Mouse (Mus musculus) midbrain, postnatal 0 days (tissue): ENCODE measurements around the gene Mrm2. TPM values are rescaled to one million over a fixed set of nuclear protein-coding genes. Genes with fewer than 3 reads are reported as not detected.
A peak's percentile ranks its signal among the peaks of the same experiment; 100 is the strongest.
"Not testable (repeated sequence)": the region's sequence is repeated elsewhere in the genome, so short reads cannot be mapped to it uniquely, and the experiment has no call there.

Experiments used
- ATAC-seq: fragments of 200-750 bp; cut with Nextera tagmentation; 2 replicates; pipeline ENCODE4 v1.8.0; 2017; ENCODE audit warnings: moderate number of reproducible peaks, mild to moderate bottlenecking, moderate TSS enrichment, moderate library complexity; ENCODE audit not compliant: low FRiP score
- DNase-seq: peaks from one replicate; pipeline ENCODE4 v3.0.0-alpha.2; 2015; ENCODE audit warnings: low spot score
- H3K27ac ChIP-seq: fragments of 300-500 bp; sonication (generic); 2 replicates; pipeline ENCODE4 v1.5.1; 2014; ENCODE audit warnings: low read depth, mild to moderate bottlenecking, low read length, mixed read lengths
- H3K27me3 ChIP-seq: fragments of 300-500 bp; sonication (generic); 2 replicates; pipeline ENCODE4 v1.6.1; 2014; ENCODE audit warnings: low read length, control low read depth, mixed read lengths; ENCODE audit not compliant: insufficient read depth
- H3K36me3 ChIP-seq: fragments of 300-500 bp; sonication (generic); 2 replicates; pipeline ENCODE4 v1.6.1; 2014; ENCODE audit warnings: low read length, control low read depth, mixed read lengths; ENCODE audit not compliant: insufficient read depth
- H3K4me1 ChIP-seq: fragments of 300-500 bp; sonication (generic); 2 replicates; pipeline ENCODE4 v1.6.1; 2014; ENCODE audit warnings: mild to moderate bottlenecking, control low read depth, antibody characterized with exemption, low read length, mixed read lengths; ENCODE audit not compliant: insufficient read depth
- H3K4me2 ChIP-seq: fragments of 300-500 bp; sonication (generic); 2 replicates; pipeline ENCODE4 v1.6.1; 2014; ENCODE audit warnings: low read depth, mild to moderate bottlenecking, low read length, mixed read lengths; ENCODE audit not compliant: poor library complexity, severe bottlenecking
- H3K4me3 ChIP-seq: fragments of 300-500 bp; sonication (generic); 2 replicates; pipeline ENCODE4 v1.5.1; 2014; ENCODE audit warnings: low read depth, mild to moderate bottlenecking, low read length, moderate library complexity
- H3K9ac ChIP-seq: fragments of 300-500 bp; sonication (generic); replicated peaks from 2 replicates; pipeline ENCODE4 v1.6.1; 2014; ENCODE audit warnings: mild to moderate bottlenecking, low read length, moderate library complexity, mixed read lengths; ENCODE audit not compliant: poor library complexity, severe bottlenecking
- H3K9me3 ChIP-seq: fragments of 300-500 bp; sonication (generic); 2 replicates; pipeline ENCODE4 v1.6.1; 2016; ENCODE audit warnings: low read length, control low read depth
- CTCF ChIP-seq: IDR thresholded peaks from 2 replicates; pipeline ENCODE4 v1.5.1; 2016; ENCODE audit warnings: antibody characterized with exemption, mild to moderate bottlenecking
- WGBS: fragments of 180-500 bp; shearing (Covaris S2); extraction: QIAGEN DNeasy Blood & Tissue Kit; methylation state at CpG from one replicate; pipeline ENCODE4 v1.1.7; 2014; 5-methylcytosine and 5-hydroxymethylcytosine counted together
- polyA plus RNA-seq: library from polyadenylated mRNA; unstranded; fragments of >200 nt; fragmentation: Nextera tagmentation; extraction: Ambion mirVana; gene quantifications from 2 replicates; pipeline ENCODE4 v1.2.1, GENCODE M21; 2015
- total RNA-seq: library from RNA; depleted of rRNA; stranded (reverse); fragments of >200 nt; gene quantifications from 2 replicates; pipeline ENCODE4 v1.2.3, GENCODE M21; 2014

Mrm2 gene
- total and polyA plus RNA-seq, 2 experiments from 2014 or later, result 14.7 to 15.1 TPM

DNA sequence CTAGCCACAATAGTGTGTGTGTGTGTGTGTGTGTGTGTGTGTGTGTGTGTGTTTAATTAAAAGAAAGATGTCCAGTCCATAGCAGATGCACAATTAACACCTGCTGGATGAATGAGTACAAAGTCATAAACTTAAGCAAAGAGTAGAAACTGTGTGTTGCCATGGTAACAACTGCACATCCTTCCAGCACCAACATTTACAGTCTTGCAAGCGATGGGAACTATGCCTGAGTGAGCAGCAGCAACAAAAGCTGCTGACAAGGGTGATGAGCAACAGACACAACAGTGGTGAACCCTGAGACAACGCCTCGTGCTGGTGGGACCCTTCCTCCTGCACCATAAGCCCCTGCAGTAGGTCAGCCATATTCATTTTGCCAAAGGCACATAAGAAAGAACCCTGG is 42.5 kb upstream of the Mrm2 start:
- Histone ChIP-seq H3K36me3 (no peaks in the 10 kb centered on the region), H3K27ac (peak overlapping the region; percentile 51; the same call in 1 of the 2 replicates), H3K9ac (no peak overlapping the region), H3K4me2 (no peak overlapping the region), H3K4me3 (no peak overlapping the region), H3K9me3 (no peaks in the 10 kb centered on the region), H3K27me3 (no peaks in the 10 kb centered on the region), H3K4me1 (no peaks in the 10 kb centered on the region)
- WGBS, result 37% methylated on average over 3 of the region's 3 CpGs
- ATAC-seq (no peak), DNase-seq (peak; percentile 59)
- TF ChIP-seq CTCF, result no peak

- no peak for ATAC-seq
- Histone ChIP-seq H3K27me3 (no peaks in the 10 kb centered on the region), H3K4me1 (no peaks in the 10 kb centered on the region), H3K36me3 (no peaks in the 10 kb centered on the region), H3K27ac (no peak overlapping the region), H3K9me3 (no peaks in the 10 kb centered on the region), H3K4me3 (no peak overlapping the region), H3K9ac (no peak overlapping the region), H3K4me2 (no peak overlapping the region)
- DNase-seq, result no peak
- no peak for TF ChIP-seq CTCF
- 84% methylated on average over 2 of the region's 2 CpGs for WGBS
These were observed 42.0 kb upstream of the Mrm2 start for GRCm38 (mm10) chr5:140373711-140374110.

DNA sequence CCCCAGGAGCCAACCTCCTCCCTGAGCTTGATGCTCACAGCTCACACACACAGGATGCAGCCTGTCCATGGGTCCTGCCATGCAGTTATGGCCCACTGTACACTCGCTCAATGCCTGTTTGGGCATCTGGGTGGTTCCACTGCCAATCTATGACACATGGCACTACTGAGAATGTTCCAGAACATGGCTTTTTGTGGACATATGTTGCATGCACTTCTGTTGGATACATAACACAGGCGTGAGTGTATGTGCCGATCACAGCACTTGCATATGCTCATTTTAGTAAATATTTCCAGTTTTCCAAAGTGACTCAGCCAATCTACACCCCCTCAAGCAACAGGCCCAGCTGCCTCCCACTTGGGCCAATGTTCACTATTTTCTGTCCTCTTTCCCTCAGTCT is 40.0 kb upstream of the Mrm2 start:
- WGBS, result 96% methylated on average over 3 of the region's 3 CpGs
- Histone ChIP-seq H3K9me3 (no peaks in the 10 kb centered on the region), H3K4me2 (no peak overlapping the region), H3K4me3 (no peak overlapping the region), H3K27me3 (no peaks in the 10 kb centered on the region), H3K4me1 (no peaks in the 10 kb centered on the region), H3K9ac (no peak overlapping the region), H3K27ac (no peak overlapping the region), H3K36me3 (no peaks in the 10 kb centered on the region)
- DNase-seq (no peak), ATAC-seq (no peak)
- no peak for TF ChIP-seq CTCF

DNA sequence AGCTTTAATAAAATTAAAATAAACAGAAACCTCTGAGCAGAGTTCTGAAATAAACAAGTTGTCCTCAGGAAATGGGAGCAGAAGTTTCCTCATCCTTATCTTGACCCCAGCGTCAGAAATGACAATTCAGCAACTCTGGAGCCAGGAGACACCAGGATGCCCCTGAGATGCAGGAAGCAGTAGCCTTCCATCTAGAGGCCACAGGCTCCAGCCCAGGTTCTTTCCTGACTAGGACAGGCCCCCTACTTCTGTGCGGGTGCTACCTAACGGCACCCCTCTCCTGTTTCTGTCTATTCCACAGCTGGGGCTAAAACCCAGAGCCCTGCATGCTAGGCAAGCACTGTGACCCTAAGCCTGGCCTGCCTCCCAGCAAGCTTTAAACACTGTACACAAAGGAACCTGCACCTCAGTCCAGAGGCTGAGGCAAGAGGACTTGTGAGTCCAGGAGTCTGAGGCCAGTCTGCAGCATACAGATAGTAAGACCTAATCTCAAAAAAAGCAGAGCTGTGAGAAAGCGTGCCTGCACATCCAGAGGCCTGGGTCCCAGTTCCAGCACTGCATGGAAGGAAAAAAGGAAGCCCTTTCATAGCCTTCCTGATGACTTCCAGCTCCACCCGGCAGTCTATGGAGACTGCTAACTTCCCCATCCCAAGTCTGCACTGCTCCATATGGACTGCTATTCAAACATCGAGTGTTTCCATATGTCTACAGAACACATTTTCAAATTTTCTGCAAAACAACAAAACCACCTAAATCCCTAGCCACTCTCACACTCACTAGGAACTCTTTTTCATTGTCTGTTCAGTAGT is 39.0 kb upstream of the Mrm2 start:
- Histone ChIP-seq H3K4me3 (no peak overlapping the region), H3K9ac (no peak overlapping the region), H3K4me1 (no peaks in the 10 kb centered on the region), H3K36me3 (no peaks in the 10 kb centered on the region), H3K4me2 (no peak overlapping the region), H3K27ac (no peak overlapping the region), H3K27me3 (no peaks in the 10 kb centered on the region), H3K9me3 (no peaks in the 10 kb centered on the region)
- WGBS, result 87% methylated on average over 6 of the region's 6 CpGs
- no peak for TF ChIP-seq CTCF
- ATAC-seq, result no peak
- DNase-seq, result no peak

- 91% methylated on average over 2 of the region's 2 CpGs for WGBS
- no peak overlapping the region for H3K9ac ChIP-seq
- ATAC-seq, result no peak
These were observed 37.8 kb upstream of the Mrm2 start for GRCm38 (mm10) chr5:140369466-140369865.

GRCm38 (mm10) chr5:140368926-140369325 is 37.2 kb upstream of the Mrm2 start:
- H3K4me1 ChIP-seq, result no peaks in the 10 kb centered on the region
- 95% methylated on average over 4 of the region's 4 CpGs for WGBS
- DNase-seq, result no peak
- H3K4me2 ChIP-seq, result no peak overlapping the region
- H3K9me3 ChIP-seq, result no peaks in the 10 kb centered on the region
- H3K27me3 ChIP-seq, result no peaks in the 10 kb centered on the region
- H3K4me3 ChIP-seq, result no peak overlapping the region
- H3K9ac ChIP-seq, result no peak overlapping the region
- no peak for ATAC-seq
- TF ChIP-seq CTCF, result no peak
- H3K27ac ChIP-seq, result no peak overlapping the region
- H3K36me3 ChIP-seq, result no peaks in the 10 kb centered on the region

More at GRCm38 (mm10) chr5:140369466-140369865, 37.8 kb upstream of the Mrm2 start:
- H3K4me2 ChIP-seq, result no peak overlapping the region
- no peaks in the 10 kb centered on the region for H3K9me3 ChIP-seq
- H3K27ac ChIP-seq, result no peak overlapping the region
- TF ChIP-seq CTCF, result no peak
- H3K36me3 ChIP-seq, result no peaks in the 10 kb centered on the region
- no peak overlapping the region for H3K4me3 ChIP-seq
- no peaks in the 10 kb centered on the region for H3K27me3 ChIP-seq
- no peaks in the 10 kb centered on the region for H3K4me1 ChIP-seq
- DNase-seq, result no peak

DNA sequence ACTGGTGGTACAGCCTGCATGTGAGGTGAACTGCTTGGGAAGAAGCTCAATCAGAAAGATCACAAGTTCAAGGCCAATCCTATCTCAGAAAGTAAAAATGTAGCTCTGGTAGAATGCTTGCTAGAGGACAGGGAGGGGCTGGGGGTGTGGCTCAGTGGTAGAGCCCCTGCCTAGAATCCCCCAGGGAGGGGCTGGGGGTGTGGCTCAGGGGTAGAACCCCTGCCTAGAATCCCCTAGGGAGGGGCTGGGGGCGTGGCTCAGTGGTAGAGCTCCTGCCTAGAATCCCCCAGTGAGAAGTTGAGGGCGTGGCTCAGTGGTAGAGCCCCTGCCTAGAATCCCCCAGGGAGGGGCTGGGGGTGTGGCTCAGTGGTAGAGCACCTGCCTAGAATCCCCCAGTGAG is 36.4 kb upstream of the Mrm2 start:
- not testable (repeated sequence) for DNase-seq, H3K9ac ChIP-seq
- WGBS, result 78% methylated on average over 2 of the region's 2 CpGs

More for the DNA sequence above, 36.4 kb upstream of the Mrm2 start:
- H3K27me3 ChIP-seq, H3K4me2 ChIP-seq, H3K27ac ChIP-seq, H3K4me1 ChIP-seq, H3K9me3 ChIP-seq, H3K4me3 ChIP-seq, H3K36me3 ChIP-seq, ATAC-seq: not testable (repeated sequence)
